Mouse (Mus musculus): Measurements from ENCODE around the gene Sike1. TPM values are rescaled to one million over a fixed set of nuclear protein-coding genes. Genes with fewer than 3 reads are reported as not detected.

The Sike1 gene
- polyA plus RNA-seq (2017; shearing (Covaris generic)): 54.0 TPM

DNA sequence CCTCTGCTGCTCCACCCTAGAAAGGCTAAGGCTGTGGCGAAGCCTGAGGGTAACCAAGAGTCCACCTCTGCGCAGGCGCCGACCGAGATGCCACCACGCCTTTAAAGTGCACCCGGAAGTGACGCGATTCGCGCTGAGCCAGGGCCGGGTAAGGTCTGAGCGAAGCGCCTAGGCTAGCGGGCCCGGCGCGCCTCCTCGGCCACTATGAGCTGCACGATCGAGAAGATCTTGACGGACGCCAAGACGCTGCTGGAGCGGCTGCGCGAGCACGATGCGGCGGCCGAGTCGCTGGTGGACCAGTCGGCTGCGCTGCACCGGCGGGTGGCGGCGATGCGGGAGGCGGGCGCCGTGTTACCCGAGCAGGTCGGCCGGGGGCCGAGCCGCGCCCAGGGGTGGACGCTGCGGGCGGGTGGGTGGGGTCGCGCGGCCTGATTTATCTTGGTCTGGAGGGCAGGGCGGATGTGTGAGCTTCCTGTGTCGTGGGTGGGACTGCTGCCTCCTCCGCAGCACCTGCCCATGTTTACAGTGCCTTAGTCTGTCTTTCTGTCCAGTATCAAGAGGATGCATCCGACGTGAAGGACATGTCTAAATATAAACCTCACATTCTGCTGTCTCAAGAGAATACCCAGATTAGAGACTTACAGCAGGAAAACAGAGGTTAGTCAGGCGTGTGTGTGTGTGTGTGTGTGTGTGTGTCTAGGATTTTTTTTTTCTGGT is at the start of gene Sike1:
TSS of gene Sike1 (plus strand) at position 104 of the 717 bp plus-strand sequence.

DNA sequence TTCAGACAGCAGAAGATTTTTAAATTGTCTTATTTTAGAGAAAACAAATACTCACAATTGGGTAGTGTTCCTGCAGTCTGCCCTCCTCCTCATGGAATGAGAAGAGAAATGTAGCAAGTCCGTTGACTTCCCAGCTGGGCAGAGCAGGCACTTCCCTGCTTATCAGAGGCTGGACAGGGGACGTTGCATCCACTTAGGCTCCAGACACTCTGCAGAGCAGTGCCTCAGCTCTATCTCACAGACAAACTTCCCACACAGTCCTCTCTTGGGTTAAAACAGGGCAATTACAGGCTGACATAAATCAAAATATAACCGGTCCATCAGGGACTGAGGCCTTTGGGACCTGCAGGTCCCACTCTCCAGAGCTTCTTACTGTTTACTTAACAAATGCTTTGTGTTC is 31.5 kb upstream of the Sike1 start, which contains the start of gene Nr1h5:
TSS of gene Nr1h5 (minus strand) at position 101 of the 400 bp plus-strand sequence.

DNA sequence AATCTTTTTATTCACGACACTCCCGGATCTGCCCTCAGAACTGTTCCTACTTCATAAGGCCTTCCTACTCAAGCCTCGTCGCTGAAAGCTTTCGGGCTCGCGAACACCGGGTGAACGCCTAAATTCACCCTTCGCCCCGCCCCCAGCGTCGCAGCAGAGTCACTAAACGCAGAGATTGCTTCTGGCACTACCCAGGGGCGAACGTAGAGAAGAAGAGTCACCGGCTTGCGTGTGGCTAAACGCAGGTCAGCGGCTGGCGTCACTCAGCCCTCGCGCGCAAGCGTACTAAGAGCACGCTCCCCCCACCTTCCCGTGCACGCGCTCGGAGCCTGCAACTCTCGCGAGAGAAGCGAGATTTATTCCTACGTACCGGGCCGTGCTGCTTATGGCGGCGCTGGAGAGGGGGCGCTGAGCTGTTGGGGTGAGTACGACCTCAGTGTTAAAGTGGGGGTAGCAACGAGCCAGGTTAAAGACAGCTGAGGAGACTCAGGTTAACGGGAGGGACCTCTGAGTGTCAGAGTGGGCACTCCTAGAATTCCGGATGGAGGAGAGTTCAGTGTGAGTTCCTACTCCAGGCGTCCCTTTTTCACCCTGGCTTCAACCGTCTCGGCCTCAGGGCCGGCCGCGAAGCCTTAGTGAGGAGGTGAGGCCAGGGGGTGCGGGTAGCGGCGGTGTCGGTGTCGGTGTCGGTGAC is 24.9 kb downstream of the Sike1 start, which contains the start of gene Csde1:
TSS of gene Csde1 (plus strand) at position 178 of the 694 bp plus-strand sequence.

Other genes starting within 250 kb of the Sike1 start
- gene Tshb, start 213.0 kb upstream of the Sike1 start, polyA plus RNA-seq (2017; shearing (Covaris generic)): not detected
- gene Sycp1, start 59.6 kb upstream of the Sike1 start, polyA plus RNA-seq (2017; shearing (Covaris generic)): not detected
- gene Nr1h5, start 31.6 kb upstream of the Sike1 start, polyA plus RNA-seq (2017; shearing (Covaris generic)): not detected
- 350 TPM for gene Csde1, start 24.7 kb downstream of the Sike1 start, polyA plus RNA-seq (2017; shearing (Covaris generic))
- 64.1 TPM for gene Nras, start 62.6 kb downstream of the Sike1 start, polyA plus RNA-seq (2017; shearing (Covaris generic))
- gene Ampd1, start 78.3 kb downstream of the Sike1 start, polyA plus RNA-seq (2017; shearing (Covaris generic)): 3.3 TPM
- 1.4 TPM for gene Dennd2c, start 106.9 kb downstream of the Sike1 start, polyA plus RNA-seq (2017; shearing (Covaris generic))
- gene Bcas2, start 175.9 kb downstream of the Sike1 start, polyA plus RNA-seq (2017; shearing (Covaris generic)): 166 TPM